ENCODE assay signal across 12 mouse cellular contexts in genomic region chr1:178486828-178487227, GRCm38 (mm10). TPM values are rescaled to one million over a fixed set of nuclear protein-coding genes. Genes with fewer than 3 reads are reported as not detected.
DNase-seq lines count a peak whose midpoint lies in the region; ATAC-seq and TF ChIP-seq lines count a peak whose summit lies in the region.
"Had no signal": no experiment of that assay in that cellular context is flagged by ENCODE, and none has a peak within 500 bp of the region (broad histone marks: within the 10 kb centered on the region; RNA-seq: fewer than 3 reads in every experiment).

No protein-coding gene starts in this region.

- 0 out of 2 replicates have a peak, but pooled peaks have one; percentile 24 for ATAC-seq in hindbrain, embryonic 16.5 days
- no peak for ATAC-seq in hindbrain, postnatal 0 days
- ATAC-seq in frontal cortex, adult (ENCODE audit: low TSS enrichment), result peak; percentile 87
- peak; percentile 74 for ATAC-seq in heart, postnatal 0 days (ENCODE audit: insufficient read depth, low read depth)
- ATAC-seq in erythroid progenitor cell, adult 5-6 weeks (replicated peaks; ENCODE audit: low FRiP score, poor library complexity, severe bottlenecking), result no peak
- ATAC-seq: forebrain, embryonic 14.5 days had no signal

- 67% methylated on average over 5 of the region's 5 CpGs for WGBS in hindbrain, embryonic 16.5 days
- 65% methylated on average over 5 of the region's 5 CpGs for WGBS in hindbrain, postnatal 0 days
- 14% methylated on average over 5 of the region's 5 CpGs for WGBS in heart, postnatal 0 days

- no peaks in the 10 kb centered on the region for H3K9me3 ChIP-seq in hindbrain, embryonic 16.5 days (ENCODE audit: control insufficient read depth, low read length)
- H3K9me3 ChIP-seq in hindbrain, postnatal 0 days (ENCODE audit: low read length), result no peaks in the 10 kb centered on the region
- no peaks in the 10 kb centered on the region for H3K9me3 ChIP-seq in heart, postnatal 0 days (replicated peaks; ENCODE audit: control insufficient read depth, low read length)

- no peak overlapping the region for H3K27ac ChIP-seq in hindbrain, embryonic 16.5 days (ENCODE audit: low read depth, low read length)
- no peak overlapping the region for H3K27ac ChIP-seq in hindbrain, postnatal 0 days
- H3K27ac ChIP-seq in heart, postnatal 0 days (ENCODE audit: low read depth), result peak overlapping the region; percentile 78
- H3K27ac ChIP-seq: macrophage had no signal

- no peaks in the 10 kb centered on the region for H3K27me3 ChIP-seq in hindbrain, embryonic 16.5 days (replicated peaks; ENCODE audit: control insufficient read depth, insufficient read depth, low read length)
- H3K27me3 ChIP-seq in hindbrain, postnatal 0 days (ENCODE audit: insufficient read depth, low read length), result no peaks in the 10 kb centered on the region
- H3K27me3 ChIP-seq in heart, postnatal 0 days (ENCODE audit: control insufficient read depth, insufficient read depth, low read length), result no peaks in the 10 kb centered on the region
- H3K27me3 ChIP-seq: CH12.LX had no signal

- H3K4me2 ChIP-seq in hindbrain, embryonic 16.5 days (ENCODE audit: low read length), result no peak overlapping the region
- H3K4me2 ChIP-seq in hindbrain, postnatal 0 days (ENCODE audit: low read depth, low read length), result no peak overlapping the region
- H3K4me2 ChIP-seq in heart, postnatal 0 days (ENCODE audit: low read depth, low read length), result peak overlapping the region; percentile 52

- TF ChIP-seq CTCF in hindbrain, postnatal 0 days (IDR thresholded peaks at IDR 0.05; ENCODE audit: low read depth), result no peak
- no peak for TF ChIP-seq CTCF in heart, postnatal 0 days (IDR thresholded peaks at IDR 0.05; ENCODE audit: low read depth)

- no peak for TF ChIP-seq EP300 in heart, postnatal 0 days (IDR thresholded peaks at IDR 0.05; ENCODE audit: low read depth)

- DNase-seq in hindbrain, postnatal 0 days (ENCODE audit: low spot score), result no peak
- peak; percentile 67 for DNase-seq in heart, postnatal 0 days (ENCODE audit: low spot score)
- peak; percentile 43 to 59 for DNase-seq in right cerebral cortex, postnatal 10 days (ENCODE audit: low spot score in 2 of 2)
- DNase-seq in adrenal gland, adult 2 months, result no peak
- DNase-seq in thymus, postnatal 36 days, result no peak

- H3K4me1 ChIP-seq in hindbrain, embryonic 16.5 days (ENCODE audit: control insufficient read depth, insufficient read depth, low read depth, low read length), result no peaks in the 10 kb centered on the region
- H3K4me1 ChIP-seq in hindbrain, postnatal 0 days (ENCODE audit: insufficient read depth, low read length), result no peaks in the 10 kb centered on the region
- H3K4me1 ChIP-seq in heart, postnatal 0 days (ENCODE audit: control insufficient read depth, insufficient read depth), result peaks cover 39% of the 10 kb centered on the region

- H3K9ac ChIP-seq in hindbrain, embryonic 16.5 days (ENCODE audit: low read depth, low read length), result no peak overlapping the region
- no peak overlapping the region for H3K9ac ChIP-seq in hindbrain, postnatal 0 days (replicated peaks; ENCODE audit: low read length)
- peak overlapping the region; percentile 40; the same call in 1 of the 2 replicates for H3K9ac ChIP-seq in heart, postnatal 0 days (replicated peaks; ENCODE audit: low read depth, low read length)

- H3K4me3 ChIP-seq in hindbrain, embryonic 16.5 days (ENCODE audit: low read length), result no peak overlapping the region
- no peak overlapping the region for H3K4me3 ChIP-seq in hindbrain, postnatal 0 days (ENCODE audit: low read length)
- H3K4me3 ChIP-seq in heart, postnatal 0 days (ENCODE audit: low read depth, low read length), result peak overlapping the region; percentile 29; the same call in 1 of the 2 replicates
- H3K4me3 ChIP-seq: myocyte had no signal

- H3K36me3 ChIP-seq in hindbrain, embryonic 16.5 days (ENCODE audit: control insufficient read depth, insufficient read depth, low read length), result no peaks in the 10 kb centered on the region
- H3K36me3 ChIP-seq in hindbrain, postnatal 0 days (ENCODE audit: insufficient read depth, low read length), result no peaks in the 10 kb centered on the region
- no peaks in the 10 kb centered on the region for H3K36me3 ChIP-seq in heart, postnatal 0 days (replicated peaks; ENCODE audit: control insufficient read depth, insufficient read depth, low read length)

RNA-seq across cellular contexts. Expression of gene Kif26b, which starts 42.1 kb away (rescaled TPM):
- 8.6 and 8.7 TPM in 2 replicates for polyA plus RNA-seq in hindbrain, embryonic 16.5 days (2015; fragmentation: Nextera tagmentation; extraction: Ambion mirVana)
- total RNA-seq in hindbrain, postnatal 0 days (2014; rRNA removed), result 59.7 and 60.5 TPM in 2 replicates
- polyA plus RNA-seq in hindbrain, postnatal 0 days (2015; fragmentation: Nextera tagmentation; extraction: Ambion mirVana), result 5.2 and 5.8 TPM in 2 replicates
- total RNA-seq in heart, postnatal 0 days (2014; rRNA removed; ENCODE audit: low replicate concordance), result 19.8 and 23.8 TPM in 2 replicates
- polyA plus RNA-seq in heart, postnatal 0 days (2015; fragmentation: Nextera tagmentation; extraction: Ambion mirVana), result 1.7 and 1.8 TPM in 2 replicates
- 1 to 10 TPM; 1.6 to 1.9 TPM for total RNA-seq in adrenal gland, adult 2 months (2021)
- 0.18 and 0.35 TPM in 2 replicates for polyA plus RNA-seq in adrenal gland, adult 2 months (2012; rRNA removed)
- total RNA-seq in erythroid progenitor cell, adult 5-6 weeks (2015; ENCODE audit: low replicate concordance), result not detected in 2 replicates
- 0.77 TPM in 1 of 2 replicates, not detected in the other for total RNA-seq in erythroid progenitor cell, adult 5-6 weeks (2017; ENCODE audit: low replicate concordance)
- total RNA-seq: CH12.LX had no signal
- polyA plus RNA-seq: macrophage had no signal

Comparison
In these comparisons a context has a peak if more than half of its experiments do, and no peak if none do; other contexts are left out.
1. ATAC-seq: peak in hindbrain, embryonic 16.5 days (single experiment), frontal cortex, adult (single experiment) and heart, postnatal 0 days (single experiment); none in hindbrain, postnatal 0 days (single experiment) and erythroid progenitor cell, adult 5-6 weeks (single experiment).
2. DNase-seq: peak in heart, postnatal 0 days (single experiment) and right cerebral cortex, postnatal 10 days (2 of 2); none in hindbrain, postnatal 0 days (single experiment), adrenal gland, adult 2 months (single experiment) and thymus, postnatal 36 days (0 of 2).